Mouse (Mus musculus) liver, adult 2 months (tissue): ENCODE results near the gene Dock4.

Experiments used
- CTCF ChIP-seq: fragments of 200-500 bp; IDR thresholded peaks from 2 replicates; pipeline ENCODE4 v1.5.1; 2011; ENCODE audit warnings: low read depth, low read length, control low read depth
- POLR2A ChIP-seq: fragments of 200-500 bp; IDR thresholded peaks from 2 replicates; pipeline ENCODE4 v1.6.1; 2011; ENCODE audit warnings: low read length, control low read depth; ENCODE audit not compliant: insufficient read depth; ENCODE audit errors: extremely low read depth

- TF ChIP-seq CTCF (no peak), POLR2A (no peak)
Measured at GRCm38 (mm10) chr12:40759281-40759680, 313.5 kb downstream of the Dock4 start.
